Mouse (Mus musculus): Measurements from ENCODE around the gene Medag.

- no peak for TF ChIP-seq POLR2A (IDR thresholded peaks at IDR 0.05; ENCODE audit: insufficient read depth, low read depth, low read length)
- TF ChIP-seq EP300 (IDR thresholded peaks at IDR 0.05; ENCODE audit: insufficient read depth, low read depth, low read length): no peak
These were observed 37.9 kb downstream of the Medag start for GRCm38 (mm10) chr5:149449406-149449805.

All from heart, adult 2 months (tissue).